Mouse (Mus musculus): Measurements from ENCODE around the gene Zwint.

Zwint gene

GRCm38 (mm10) chr10:72654270-72655016 lies at the start of gene Zwint:
Gene Zwint (plus strand): TSS chr10:72654845.
- DNase-seq (ENCODE audit: low spot score in 2 of 2), result peak; percentile 98 to 99

DNA sequence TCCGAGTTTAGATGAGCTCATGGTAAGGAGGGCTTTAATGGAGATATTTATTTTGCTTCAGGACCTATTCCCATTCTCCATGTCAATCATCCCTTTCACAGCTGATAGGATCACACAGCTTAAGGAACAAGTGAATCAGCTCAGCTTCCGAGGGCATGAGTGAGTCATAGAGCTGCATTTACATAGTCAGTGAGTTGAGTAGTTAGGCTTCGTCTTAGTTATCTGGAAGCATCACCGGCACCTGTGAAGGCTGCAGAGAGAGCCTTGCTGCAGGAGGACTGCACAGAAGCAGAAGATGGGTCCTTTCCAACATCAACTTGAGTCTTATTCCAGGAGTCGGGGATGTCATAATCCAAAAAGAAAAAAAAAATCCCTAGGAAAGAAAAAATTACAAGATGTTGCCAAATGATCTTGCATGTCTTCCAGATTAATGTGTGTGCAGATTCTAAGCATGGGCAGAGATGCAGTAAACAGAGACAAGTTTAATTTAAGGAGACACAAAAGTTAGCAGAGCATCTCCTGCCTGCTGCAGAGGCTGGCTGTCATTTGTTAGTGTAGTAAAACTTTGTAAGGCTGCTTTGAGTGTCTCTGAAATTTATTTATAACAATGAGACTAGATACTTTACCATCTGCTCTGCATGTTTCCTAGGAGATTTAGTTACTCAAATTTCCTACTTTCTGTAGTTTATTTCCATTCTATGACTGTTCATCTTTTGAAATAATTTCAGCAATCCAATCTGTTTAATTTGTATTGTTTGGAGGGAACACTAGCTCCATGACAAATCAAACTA lies 41.3 kb upstream of the Zwint start:
- DNase-seq (ENCODE audit: low spot score in 2 of 2), result peak in 1 of 2 experiments; percentile 51

- DNase-seq (ENCODE audit: low spot score in 2 of 2), result no peak
Measured at GRCm38 (mm10) chr10:72616153-72616552, 38.5 kb upstream of the Zwint start.

- no peak for DNase-seq (ENCODE audit: low spot score in 2 of 2)
Measured at GRCm38 (mm10) chr10:72620527-72620926, 34.1 kb upstream of the Zwint start.

DNA sequence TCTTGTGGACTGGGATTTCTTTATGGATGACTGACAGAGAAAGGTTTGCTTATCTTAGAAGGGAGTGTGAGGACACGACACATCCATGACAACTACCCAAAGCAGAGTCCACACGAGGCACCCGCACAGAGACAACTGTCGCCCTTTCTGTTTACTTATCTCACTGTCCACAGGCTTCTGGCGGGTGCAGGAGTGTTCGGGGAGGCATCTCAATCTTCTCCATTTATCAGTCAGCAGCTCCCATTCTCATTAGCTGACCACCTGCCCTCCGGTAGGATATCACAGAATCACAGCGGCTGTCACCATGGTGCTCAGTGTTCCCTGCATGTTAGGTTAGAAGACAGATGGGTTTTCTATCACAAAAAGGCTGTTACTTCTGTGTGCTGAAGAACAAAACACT lies 31.1 kb upstream of the Zwint start:
- DNase-seq (ENCODE audit: low spot score in 2 of 2), result no peak

DNA sequence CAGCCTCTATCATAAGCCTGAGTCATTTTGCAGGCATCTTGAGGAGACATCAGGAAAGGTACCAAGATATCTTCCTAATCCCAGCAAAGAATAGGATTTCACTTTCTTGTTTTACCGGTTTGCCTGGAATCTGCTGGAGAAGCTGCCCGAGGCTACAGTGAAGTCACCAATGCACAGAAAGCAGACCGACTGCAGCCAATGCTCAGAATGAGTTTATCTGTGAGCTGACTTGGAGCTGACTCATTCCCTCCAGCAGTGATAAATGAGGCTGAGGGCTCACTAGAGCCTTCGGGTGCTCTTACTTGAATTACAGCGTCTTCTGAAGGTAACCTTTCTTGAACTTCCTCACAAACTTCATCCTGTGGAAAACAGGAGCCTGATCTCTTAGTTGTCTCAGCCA lies 20.5 kb upstream of the Zwint start:
- DNase-seq (ENCODE audit: low spot score in 2 of 2), result no peak

DNA sequence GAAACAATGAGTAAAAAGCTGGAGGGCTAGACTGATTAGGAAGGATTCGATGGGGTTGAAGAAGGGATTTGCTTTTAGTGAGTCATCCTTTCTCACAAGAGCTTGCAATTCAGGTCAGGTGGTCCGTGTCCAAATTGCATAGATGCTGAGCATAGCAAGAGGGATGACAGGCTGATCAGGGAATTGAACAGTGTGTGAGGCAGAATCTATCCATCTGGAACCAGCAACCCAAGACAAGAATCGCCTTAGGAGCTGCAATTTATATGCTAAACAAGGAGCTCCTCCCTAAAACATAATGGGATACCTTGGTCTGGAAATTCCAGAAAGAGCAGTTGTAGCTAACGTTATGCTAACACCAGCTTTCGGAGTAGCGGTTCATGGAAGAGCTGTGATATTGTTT lies 3.8 kb upstream of the Zwint start:
- DNase-seq (ENCODE audit: low spot score in 2 of 2), result no peak

- DNase-seq (ENCODE audit: low spot score in 2 of 2), result no peak
Measured at GRCm38 (mm10) chr10:72653797-72654196, 848 bp upstream of the Zwint start.

DNA sequence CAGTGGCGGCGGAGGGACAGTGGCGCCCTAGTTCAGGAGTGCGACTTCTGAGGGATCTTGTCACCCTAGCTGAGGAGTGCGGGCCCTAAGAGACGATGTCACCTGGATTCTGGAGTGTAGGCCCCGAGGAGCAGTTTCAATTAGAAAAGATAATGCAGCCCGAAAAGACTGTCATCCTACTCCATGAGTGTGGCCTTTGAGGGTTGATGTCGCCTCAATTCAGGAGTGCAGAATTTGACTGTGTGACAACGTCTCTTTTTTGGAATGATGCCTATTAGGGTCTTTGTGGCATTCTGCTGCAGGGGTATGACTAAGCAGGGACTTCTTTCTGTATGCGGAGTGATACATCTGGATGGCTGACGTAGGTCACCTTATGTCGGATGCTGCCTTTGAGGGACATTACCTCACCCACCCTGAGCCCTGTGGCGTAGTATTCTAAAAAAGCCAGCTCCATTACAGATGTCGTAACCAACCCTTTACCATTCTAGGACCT lies 418 bp downstream of the Zwint start:
- DNase-seq (ENCODE audit: low spot score in 2 of 2), result peak; percentile 58 to 81

- no peak for DNase-seq (ENCODE audit: low spot score in 2 of 2)
Measured at GRCm38 (mm10) chr10:72659198-72659597, 4.6 kb downstream of the Zwint start.

- DNase-seq (ENCODE audit: low spot score in 2 of 2), result no peak
Measured at GRCm38 (mm10) chr10:72660350-72660749, 5.7 kb downstream of the Zwint start.

DNA sequence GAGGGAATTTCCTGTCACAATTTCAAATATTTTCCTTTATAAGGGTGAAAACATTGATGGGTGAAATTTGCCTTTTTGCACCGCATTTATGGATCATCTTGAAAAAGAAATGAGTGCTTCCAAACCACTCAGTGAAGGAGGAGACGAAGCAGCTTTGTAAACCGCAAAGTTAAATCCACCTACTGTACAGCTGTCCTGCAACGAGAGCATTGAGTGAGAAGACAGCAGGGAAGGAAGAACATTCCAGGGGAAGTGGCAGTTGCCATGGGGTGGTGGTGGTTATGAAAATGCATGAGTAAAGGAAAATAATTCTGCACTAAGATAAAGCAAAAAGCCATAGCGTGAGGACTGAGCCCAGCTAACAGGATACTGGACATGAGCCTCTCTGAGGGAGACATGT lies 13.2 kb downstream of the Zwint start:
- peak; percentile 25 to 56 for DNase-seq (ENCODE audit: low spot score in 2 of 2)

GRCm38 (mm10) chr10:72669086-72669485 lies 14.4 kb downstream of the Zwint start:
- no peak for DNase-seq (ENCODE audit: low spot score in 2 of 2)

DNA sequence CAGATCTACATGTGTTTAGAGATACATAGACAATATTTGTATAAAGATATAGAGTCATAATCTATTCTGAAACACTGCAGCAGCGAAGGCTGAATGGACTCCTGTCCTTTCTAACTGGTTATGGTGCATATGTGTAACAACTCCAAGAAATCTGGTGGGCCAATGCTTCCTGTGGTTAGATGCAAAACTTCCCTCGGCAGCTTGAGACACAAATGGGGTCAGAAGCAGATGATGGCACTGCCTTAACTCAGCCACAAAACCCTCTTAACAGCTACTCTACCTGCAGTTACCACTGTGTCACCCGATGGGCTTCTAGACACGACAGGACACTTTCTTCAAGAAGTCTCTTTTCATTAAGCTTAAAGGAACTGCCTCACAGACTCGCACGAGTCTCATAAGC lies 21.3 kb downstream of the Zwint start:
- no peak for DNase-seq (ENCODE audit: low spot score in 2 of 2)

DNA sequence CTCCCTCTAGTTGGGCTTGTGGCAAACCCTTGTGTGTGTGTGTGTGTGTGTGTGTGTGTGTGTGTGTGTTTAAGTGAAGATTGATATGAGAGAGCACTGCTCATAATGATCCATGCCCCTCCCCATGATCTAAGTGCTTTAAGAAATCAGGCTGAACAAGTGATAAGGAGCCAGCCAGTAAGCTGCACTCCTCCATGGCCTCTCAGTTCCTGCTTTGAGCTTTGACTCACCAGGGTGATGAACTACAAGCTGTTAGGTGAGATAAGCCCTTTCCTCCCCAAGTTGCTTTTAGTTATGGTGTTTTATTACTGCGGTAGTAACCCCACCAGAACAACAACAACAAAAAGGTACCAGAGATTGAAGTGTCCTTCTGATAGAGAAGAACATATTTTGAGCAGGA lies 21.9 kb downstream of the Zwint start:
- DNase-seq (ENCODE audit: low spot score in 2 of 2), result no peak

GRCm38 (mm10) chr10:72679086-72679485 lies 24.4 kb downstream of the Zwint start:
- no peak for DNase-seq (ENCODE audit: low spot score in 2 of 2)

- DNase-seq (ENCODE audit: low spot score in 2 of 2), result no peak
Measured at GRCm38 (mm10) chr10:72701092-72701491, 46.4 kb downstream of the Zwint start.

DNA sequence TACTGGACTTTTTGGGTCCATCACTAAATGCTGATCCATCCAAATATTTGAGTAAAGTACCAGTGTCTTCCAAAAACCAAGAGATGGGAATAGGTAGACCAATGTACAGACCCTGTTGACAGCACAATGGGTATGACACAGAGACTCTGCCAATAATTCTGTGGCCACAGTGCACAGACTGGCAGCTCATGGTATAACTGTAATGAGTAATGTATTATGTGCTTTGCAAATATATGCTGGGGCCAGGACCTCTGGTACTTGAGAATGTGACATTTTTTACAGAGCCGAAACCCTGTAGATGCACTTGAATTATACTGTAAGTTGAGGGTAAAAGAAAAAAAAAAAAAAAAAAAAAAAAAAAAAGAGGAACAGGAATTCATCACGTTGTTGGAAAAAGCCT lies 59.1 kb downstream of the Zwint start:
- DNase-seq (ENCODE audit: low spot score in 2 of 2), result no peak

All from right cerebral cortex, postnatal 10 days (tissue).